Mouse (Mus musculus) myocyte (in vitro differentiated cells): Measurements from ENCODE around the gene Tspan9.

Experiments used
- E2F4 ChIP-seq: IDR thresholded peaks from one replicate; pipeline ENCODE4 v1.6.1; 2011; ENCODE audit warnings: mild to moderate bottlenecking, control low read depth, moderate library complexity; ENCODE audit not compliant: insufficient read depth
- POLR2AphosphoS2 ChIP-seq: IDR thresholded peaks from one replicate; pipeline ENCODE4 v1.6.1; 2011; ENCODE audit warnings: low read depth, control low read depth; ENCODE audit not compliant: insufficient read length
- TCF12 ChIP-seq: IDR thresholded peaks from one replicate; pipeline ENCODE4 v1.6.1; 2011; ENCODE audit warnings: mild to moderate bottlenecking, control low read depth; ENCODE audit not compliant: poor library complexity, insufficient read depth, severe bottlenecking

DNA sequence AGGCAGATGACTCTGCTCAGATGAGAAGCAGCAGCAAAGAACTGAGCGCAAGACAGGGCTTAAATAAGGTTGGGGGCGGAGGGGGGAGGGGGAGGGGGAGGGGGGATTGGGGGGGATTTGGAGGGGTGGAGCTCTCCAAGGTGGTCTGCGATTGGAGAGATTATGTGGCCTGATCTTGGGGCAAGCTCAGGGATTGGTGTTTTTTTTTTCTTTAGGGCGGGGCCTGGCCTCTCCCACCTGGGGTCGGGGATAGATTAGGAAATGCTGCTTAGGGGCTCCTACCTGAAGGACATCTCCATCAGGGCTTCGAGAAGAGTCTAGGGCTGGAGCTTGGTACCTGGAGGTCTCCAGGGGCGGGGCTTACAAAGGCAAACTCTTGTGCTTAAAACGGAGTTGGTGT lies 21.2 kb upstream of the Tspan9 start:
- TF ChIP-seq TCF12: no peak
- TF ChIP-seq E2F4: no peak
- TF ChIP-seq POLR2AphosphoS2: no peak
